Mouse (Mus musculus) cerebellum, adult 2 months (tissue): Measurements from ENCODE around the gene Lamb3.

Source experiments
- CTCF ChIP-seq: fragments of 200-500 bp; IDR thresholded peaks from 2 replicates; pipeline ENCODE4 v1.5.1; 2011; ENCODE audit warnings: low read depth, mild to moderate bottlenecking, control low read depth, low read length, moderate library complexity, borderline replicate concordance; ENCODE audit not compliant: insufficient read depth
- POLR2A ChIP-seq: fragments of 200-500 bp; IDR thresholded peaks from 2 replicates; pipeline ENCODE4 v1.6.1; 2011; ENCODE audit warnings: low read length, control low read depth, borderline replicate concordance; ENCODE audit not compliant: insufficient read depth

DNA sequence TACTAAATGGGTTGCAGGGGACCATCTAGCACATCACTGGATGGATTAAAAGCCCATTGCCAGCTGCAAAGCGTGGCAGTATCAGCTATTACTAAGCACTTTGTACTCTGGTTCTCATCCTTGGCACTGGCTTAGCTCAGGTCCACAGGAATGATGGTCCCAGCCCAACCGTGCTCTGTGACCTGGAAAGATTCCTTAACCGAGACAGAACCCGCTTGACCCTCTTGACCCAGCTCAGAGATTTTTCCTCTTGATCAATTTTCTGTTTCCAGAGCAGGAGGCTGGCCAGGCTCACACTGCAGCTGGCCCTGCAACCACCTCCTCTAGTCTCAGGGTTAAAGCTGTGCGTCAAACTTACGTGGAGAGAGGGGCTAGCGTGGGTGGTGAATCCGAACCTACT, 161.6 kb downstream of the Lamb3 start:
- TF ChIP-seq CTCF (no peak), POLR2A (no peak)
